Mouse (Mus musculus) heart, postnatal 14 days (tissue): ENCODE results near the gene Stim1. TPM values are rescaled to one million over a fixed set of nuclear protein-coding genes. Genes with fewer than 3 reads are reported as not detected.

Experiments used
- DNase-seq, 2 experiments: peaks; one replicate each; pipeline ENCODE4 v3.0.0; 2021 to 2022
- intact Hi-C: fragments of 180-260 bp; cut with DNase I; formaldehyde crosslinking; loops from one replicate; pipeline ENCODE4 v1.15.1; 2025
- total RNA-seq, 2 experiments: library from RNA; stranded (reverse); gene quantifications; 2 replicates each; pipeline ENCODE4 v1.2.3; 2021

Stim1 gene
- total RNA-seq, 2 experiments from 2014 or later = 25.8 to 30.2 TPM

DNA sequence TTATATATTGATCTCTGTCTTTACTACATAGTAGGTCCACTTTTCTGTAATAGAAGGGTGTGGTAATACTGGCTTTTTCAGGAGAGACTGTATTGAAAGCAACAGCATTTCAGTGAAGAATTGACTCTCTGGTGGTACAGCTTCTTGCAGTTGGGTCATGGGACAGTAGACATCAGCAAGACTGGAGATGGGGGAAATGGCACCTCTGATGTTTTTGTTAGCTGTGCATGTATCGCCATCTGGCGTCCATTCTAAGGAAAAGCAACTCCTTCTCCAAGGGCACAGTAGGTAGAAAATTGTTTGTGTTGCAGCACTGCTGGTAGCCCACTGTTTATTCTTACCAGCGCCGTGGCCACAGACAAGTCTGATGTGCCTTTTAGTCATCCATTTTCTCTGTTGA lies 149.8 kb downstream of the Stim1 start:
- peak; percentile 50 to 58 for DNase-seq
- intact Hi-C loops = loop anchor here (2.0 to 10.0 kb wide), 4 partner anchors 85 to 223 kb away; partner anchors contain the start of gene Stim1

- no peak for DNase-seq
- intact Hi-C loops = no loop called here
Measured at GRCm38 (mm10) chr7:102422036-102422435, 154.4 kb downstream of the Stim1 start.

DNA sequence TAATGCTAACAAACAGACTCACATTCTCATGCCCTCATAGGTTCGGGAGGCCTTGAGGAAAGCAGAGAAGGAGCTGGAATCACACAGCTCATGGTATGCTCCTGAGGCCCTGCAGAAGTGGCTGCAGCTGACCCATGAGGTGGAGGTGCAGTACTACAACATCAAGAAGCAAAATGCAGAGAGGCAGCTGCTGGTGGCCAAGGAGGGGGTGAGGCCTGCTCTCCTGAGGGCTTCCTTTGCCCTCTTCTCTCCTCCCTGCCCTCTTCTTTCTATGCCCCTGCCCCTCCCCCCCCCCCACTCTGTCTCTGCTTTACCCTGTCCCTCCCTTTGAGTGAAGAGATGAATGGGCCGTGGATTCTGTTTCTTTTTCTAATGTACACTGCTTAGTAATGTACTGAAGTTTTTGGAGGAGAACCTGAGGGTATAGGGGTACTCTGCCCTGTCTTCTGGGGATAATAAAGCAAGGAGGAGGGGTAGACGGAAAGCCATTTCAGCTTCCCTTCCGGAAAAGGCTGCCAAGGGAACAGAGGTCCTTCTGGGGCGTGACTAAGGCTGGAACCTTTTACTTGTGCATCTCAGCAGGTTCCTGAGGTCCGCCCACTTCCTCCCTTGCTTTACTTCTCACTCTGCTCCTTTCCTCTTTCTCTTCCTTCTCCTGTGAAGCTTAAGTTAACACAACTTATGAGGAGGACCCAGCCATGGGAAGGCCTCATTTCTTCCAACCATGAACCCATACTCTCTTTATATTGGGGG lies 158.5 kb downstream of the Stim1 start:
- intact Hi-C loops = no loop called here
- no peak for DNase-seq

DNA sequence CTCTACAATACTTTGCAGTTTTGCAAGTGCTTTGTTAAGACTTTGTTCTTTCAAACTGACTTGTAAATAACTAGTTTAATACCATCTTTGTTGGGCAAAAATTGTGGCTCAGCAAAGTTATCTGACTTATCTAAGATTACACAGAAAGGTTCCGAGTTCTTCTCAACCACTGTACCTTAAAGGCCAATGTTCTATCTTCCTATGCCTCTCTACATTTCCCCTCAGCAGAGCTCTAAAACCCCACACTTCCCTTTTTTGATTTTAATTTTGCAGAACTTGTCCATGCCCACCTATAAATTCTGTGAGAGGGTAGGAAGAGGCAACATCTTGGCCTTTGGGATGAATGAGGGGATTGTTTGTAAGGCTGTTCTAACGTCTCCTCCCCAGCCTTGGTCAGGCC lies 166.7 kb downstream of the Stim1 start:
- intact Hi-C loops = no loop called here

GRCm38 (mm10) chr7:102440822-102441656 lies 173.4 kb downstream of the Stim1 start:
- intact Hi-C loops = no loop called here
- DNase-seq = no peak

More for the DNA sequence above, 166.7 kb downstream of the Stim1 start:
- no peak for DNase-seq

DNA sequence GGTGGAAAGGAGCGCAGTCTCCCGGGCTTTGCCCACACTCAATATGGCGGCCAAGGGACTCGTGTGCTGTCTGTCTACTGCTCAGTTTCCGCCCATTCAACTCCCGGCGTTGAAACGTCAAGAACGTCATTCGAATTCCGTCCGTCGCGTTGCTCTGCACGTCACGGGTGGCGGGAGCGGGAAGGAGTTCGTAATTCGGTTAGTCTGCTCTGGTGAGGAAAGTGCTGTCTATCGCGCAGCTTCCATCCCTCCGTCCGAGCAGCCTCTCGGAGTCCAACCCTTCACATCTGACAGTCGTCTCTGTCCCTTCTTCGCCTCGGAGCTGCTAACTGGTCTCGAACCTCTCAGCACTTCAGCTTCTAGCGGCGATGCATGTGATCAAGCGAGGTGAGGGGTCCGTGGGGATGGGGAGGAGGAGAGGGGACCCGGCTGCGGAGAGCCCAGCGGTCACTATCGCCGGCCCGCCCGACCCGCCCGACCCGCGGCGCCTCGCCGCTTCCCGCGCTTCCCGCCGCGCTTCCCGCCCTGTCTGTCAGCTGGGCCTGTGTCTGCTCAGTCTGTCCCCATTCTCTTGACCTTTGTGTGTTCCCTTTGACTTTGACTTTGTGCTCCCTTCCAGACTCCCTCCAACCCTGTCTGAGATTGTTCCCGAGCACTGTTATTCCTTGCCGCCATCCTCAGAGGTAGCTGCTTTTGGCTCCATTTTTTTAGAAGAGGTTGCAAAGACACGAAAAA lies 174.2 kb downstream of the Stim1 start, which contains the start of gene Rrm1:
Gene Rrm1 (plus strand): TSS at position 39 of the 735 bp plus-strand sequence.
- intact Hi-C loops = no loop called here
- peak; percentile 89 to 95 for DNase-seq

DNA sequence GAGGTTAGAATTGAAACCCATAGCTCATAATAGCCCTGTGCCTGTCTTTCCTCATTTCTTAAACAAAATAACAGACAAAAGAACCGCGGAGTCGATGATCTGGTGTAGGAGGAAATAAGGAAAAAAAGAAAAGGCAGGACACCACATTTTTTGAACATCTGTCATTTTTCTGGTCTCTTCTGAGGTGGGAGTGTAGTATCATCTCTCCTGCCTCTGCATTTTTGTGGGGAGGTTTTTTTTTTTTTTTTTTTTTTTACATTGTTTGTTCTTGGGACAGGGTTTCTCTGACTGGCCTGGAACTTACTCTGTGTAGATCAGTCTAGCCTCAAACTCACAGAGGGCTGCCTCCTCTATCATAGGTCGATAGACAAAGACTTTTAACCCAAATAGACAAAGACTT lies 174.8 kb downstream of the Stim1 start:
- intact Hi-C loops = no loop called here
- DNase-seq = no peak

DNA sequence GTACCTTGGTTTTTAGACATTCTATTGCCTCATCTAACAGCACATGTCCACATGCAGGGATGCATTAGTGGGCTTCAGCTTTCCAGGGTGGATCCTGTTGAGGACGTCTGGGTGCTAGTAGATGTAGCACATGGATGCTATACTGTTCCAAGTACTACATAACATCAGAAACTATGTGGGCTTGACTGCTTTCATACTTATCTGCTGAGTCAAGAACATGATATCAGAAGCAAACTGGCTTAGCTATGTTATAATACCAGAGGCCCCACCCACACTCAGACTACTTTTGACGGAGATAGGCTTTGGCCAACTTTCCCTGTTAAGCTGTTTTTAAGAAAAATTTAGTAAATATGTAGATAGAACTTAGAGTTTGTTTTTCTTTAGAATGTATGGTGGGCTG lies 176.7 kb downstream of the Stim1 start:
- intact Hi-C loops = no loop called here
- DNase-seq = no peak

GRCm38 (mm10) chr7:102446438-102446837 lies 178.8 kb downstream of the Stim1 start:
- no peak for DNase-seq
- intact Hi-C loops = no loop called here

DNA sequence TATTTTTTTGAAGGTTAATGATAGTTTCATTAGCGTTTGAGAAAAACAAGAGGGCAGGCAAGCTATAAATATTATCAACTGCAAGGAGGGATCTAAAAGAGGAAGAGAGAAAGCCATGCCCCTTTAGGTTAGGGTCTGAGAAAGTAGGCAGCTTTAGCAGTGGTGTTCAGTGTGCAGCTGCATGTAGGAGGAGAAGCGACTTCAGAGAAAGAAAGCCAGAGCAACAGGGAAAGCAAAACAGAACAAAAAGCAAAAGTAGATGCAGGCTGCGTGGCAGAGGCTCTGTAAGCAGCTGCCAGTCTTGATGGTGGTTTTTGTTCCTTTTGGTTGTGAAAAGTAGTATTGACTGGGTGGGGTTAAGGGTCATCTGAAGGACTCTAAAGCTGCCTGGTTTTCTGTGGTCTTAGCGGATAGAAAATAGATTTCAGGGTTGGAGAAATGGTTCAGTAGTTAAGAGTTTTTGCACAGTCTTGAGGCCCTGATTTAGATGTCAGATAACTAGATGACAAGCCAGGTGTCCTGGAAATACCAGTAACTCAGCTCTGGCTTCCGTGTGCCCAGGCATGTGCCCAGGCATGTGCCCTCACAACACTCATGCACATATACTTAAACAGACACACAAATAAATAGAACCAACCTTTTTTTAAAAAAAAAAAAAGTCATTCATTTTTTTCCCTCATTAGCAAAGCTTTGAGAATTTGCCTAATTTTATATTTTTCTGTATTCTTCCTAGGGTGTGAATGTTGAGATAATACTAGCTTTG lies 191.2 kb downstream of the Stim1 start:
- intact Hi-C loops = no loop called here
- DNase-seq = no peak

GRCm38 (mm10) chr7:102467566-102467965 lies 200.0 kb downstream of the Stim1 start:
- intact Hi-C loops = no loop called here
- DNase-seq = no peak

DNA sequence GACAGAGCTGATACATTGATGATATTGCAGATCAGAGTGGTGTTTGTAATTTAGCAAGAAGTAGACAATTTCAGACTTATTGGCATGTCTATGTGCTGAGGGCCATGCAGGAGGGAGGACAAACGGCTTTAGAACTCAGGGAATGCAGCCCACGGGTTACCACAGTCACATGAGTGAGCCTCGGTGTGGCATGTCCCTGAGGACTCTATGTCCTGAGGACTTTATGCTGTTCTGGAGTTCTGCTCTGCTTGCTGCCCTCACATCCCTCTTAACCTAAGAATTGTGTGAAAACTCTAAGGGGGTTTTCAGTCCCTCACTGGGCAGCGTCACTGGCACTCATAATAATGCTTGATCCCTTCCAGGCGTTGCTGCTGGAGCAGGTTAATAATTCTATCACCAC lies 205.1 kb downstream of the Stim1 start:
- intact Hi-C loops = no loop called here

DNA sequence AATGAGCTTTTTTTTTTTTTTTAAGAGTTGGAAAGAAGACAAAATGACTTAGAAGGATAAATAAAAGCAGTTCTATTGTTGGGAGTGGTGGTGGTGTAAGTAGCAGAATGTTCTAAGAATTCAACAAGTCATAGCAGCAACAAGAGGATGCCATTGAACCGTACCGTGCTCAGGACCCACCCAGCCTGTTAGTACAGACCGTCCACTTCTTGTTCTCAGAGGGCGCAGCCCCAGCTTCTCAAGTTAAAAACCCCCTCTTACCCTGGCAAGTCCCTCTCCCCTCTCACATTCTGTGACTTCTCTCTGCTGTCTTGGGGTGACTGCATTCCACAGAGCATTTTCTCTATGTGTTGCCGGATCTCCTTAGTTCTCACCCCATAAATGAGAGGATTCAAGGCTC lies 209.0 kb downstream of the Stim1 start:
- no peak for DNase-seq
- intact Hi-C loops = no loop called here

More for the DNA sequence above, 205.1 kb downstream of the Stim1 start:
- no peak for DNase-seq

DNA sequence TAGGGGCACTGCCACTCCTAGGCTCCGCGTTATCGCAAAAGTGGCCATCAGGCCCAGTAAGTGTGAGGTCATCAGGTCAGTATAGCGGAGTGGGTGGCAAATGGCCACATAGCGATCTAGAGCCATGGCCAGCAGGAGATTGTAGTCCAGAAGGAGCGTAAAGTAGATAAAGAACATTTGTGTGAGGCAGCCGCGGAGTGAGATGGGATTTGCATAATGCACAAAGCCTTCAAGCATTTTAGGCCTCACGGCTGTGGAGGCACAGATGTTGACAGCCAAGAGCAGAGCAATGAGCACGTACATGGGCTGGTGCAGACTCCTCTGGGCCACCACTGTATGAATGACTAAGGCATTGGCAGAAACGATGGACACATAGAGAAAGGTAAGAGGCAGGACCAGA lies 209.8 kb downstream of the Stim1 start:
- DNase-seq = no peak
- intact Hi-C loops = no loop called here

GRCm38 (mm10) chr7:102478425-102478824 lies 210.8 kb downstream of the Stim1 start:
- intact Hi-C loops = no loop called here
- no peak for DNase-seq

DNA sequence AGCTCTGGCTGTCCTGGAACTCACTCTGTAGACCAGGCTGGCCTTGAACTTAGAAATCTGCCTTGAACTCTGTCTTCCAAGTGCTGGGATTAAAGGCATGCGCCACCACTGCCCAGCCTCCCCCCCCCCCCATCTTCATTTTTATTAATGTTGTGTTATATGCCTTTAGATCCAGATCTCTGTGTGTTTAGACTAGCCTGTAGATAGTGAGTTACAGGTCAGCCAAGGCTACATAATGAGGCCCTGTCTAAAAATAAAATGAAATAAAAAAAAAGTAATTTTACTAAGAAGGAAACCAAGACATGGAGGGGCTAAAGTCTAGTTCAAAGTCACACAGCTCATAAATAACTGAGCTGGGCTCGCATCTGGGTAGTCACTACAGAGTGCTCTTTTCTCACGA lies 211.3 kb downstream of the Stim1 start:
- intact Hi-C loops = no loop called here
- DNase-seq = no peak

- intact Hi-C loops = no loop called here
- no peak for DNase-seq
Measured at GRCm38 (mm10) chr7:102479368-102480078, 211.9 kb downstream of the Stim1 start.

DNA sequence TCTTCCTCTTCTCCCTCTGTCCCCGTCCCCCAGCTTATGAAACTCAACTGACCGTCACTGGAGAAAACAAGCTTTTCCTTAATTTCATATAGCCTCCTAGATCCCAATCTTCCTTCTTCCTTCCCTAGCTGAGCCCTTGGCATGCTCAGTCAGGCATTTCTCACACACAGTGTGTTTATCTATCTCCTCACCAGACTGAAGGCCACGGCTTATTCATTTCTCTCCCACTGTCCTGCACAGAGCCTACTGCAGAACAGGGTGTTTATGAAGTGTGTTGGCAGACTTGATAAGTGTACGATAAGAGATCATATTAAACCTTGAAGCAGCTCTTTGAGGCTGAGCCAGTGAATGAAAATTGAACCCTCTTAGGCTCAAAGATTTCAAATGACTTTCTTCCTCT lies 213.2 kb downstream of the Stim1 start:
- DNase-seq = no peak

GRCm38 (mm10) chr7:102481579-102481978 lies 214.0 kb downstream of the Stim1 start, which contains the start of gene Olfr543:
Olfr543 (minus strand) TSS chr7:102481679.
- DNase-seq = no peak
- intact Hi-C loops = no loop called here

More for the DNA sequence above, 213.2 kb downstream of the Stim1 start:
- intact Hi-C loops = no loop called here
